Mouse (Mus musculus) liver, embryonic 11.5 days (tissue): Measurements from ENCODE around the gene Sv2a. TPM values are rescaled to one million over a fixed set of nuclear protein-coding genes. Genes with fewer than 3 reads are reported as not detected.

Experiments
- ATAC-seq: fragments of 200-750 bp; cut with Nextera tagmentation; replicated peaks from 2 replicates; pipeline ENCODE4 v1.8.0; 2017; ENCODE audit warnings: moderate number of reproducible peaks, mild to moderate bottlenecking, moderate TSS enrichment, moderate library complexity; ENCODE audit not compliant: low FRiP score
- DNase-seq: peaks from one replicate; pipeline ENCODE4 v3.0.0-alpha.2; 2017; ENCODE audit warnings: low spot score
- H3K27ac ChIP-seq: fragments of 300-500 bp; sonication (generic); 2 replicates; pipeline ENCODE4 v1.5.1; 2014; ENCODE audit warnings: mild to moderate bottlenecking, low read depth, low read length, control low read depth
- H3K27me3 ChIP-seq: fragments of 300-500 bp; sonication (generic); replicated peaks from 2 replicates; pipeline ENCODE4 v1.6.1; 2014; ENCODE audit warnings: low read length, mixed read lengths; ENCODE audit not compliant: control insufficient read depth, insufficient read depth
- H3K36me3 ChIP-seq: fragments of 300-500 bp; sonication (generic); 2 replicates; pipeline ENCODE4 v1.6.1; 2014; ENCODE audit warnings: mild to moderate bottlenecking, low read length, moderate library complexity, mixed read lengths; ENCODE audit not compliant: control insufficient read depth, insufficient read depth
- H3K4me1 ChIP-seq: fragments of 300-500 bp; sonication (generic); replicated peaks from 2 replicates; pipeline ENCODE4 v1.6.1; 2014; ENCODE audit warnings: low read length, mixed read lengths; ENCODE audit not compliant: control insufficient read depth, insufficient read depth
- H3K4me2 ChIP-seq: fragments of 300-500 bp; sonication (generic); 2 replicates; pipeline ENCODE4 v1.6.1; 2014; ENCODE audit warnings: mild to moderate bottlenecking, control low read depth, moderate library complexity
- H3K4me3 ChIP-seq: fragments of 300-500 bp; sonication (generic); 2 replicates; pipeline ENCODE4 v1.5.1; 2014; ENCODE audit warnings: low read depth, low read length, control low read depth
- H3K9ac ChIP-seq: fragments of 300-500 bp; sonication (generic); 2 replicates; pipeline ENCODE4 v1.6.1; 2014; ENCODE audit warnings: low read depth, low read length, control low read depth
- H3K9me3 ChIP-seq: fragments of 300-500 bp; sonication (generic); 2 replicates; pipeline ENCODE4 v1.6.1; 2016; ENCODE audit warnings: low read length, inconsistent platforms, mixed read lengths; ENCODE audit not compliant: control insufficient read depth
- WGBS: fragments of 180-500 bp; shearing (Covaris S2); extraction: QIAGEN DNeasy Blood & Tissue Kit; methylation state at CpG from one replicate; pipeline ENCODE4 v1.1.7; 2014; 5-methylcytosine and 5-hydroxymethylcytosine counted together
- polyA plus RNA-seq: library from polyadenylated mRNA; unstranded; fragments of >200 nt; fragmentation: Nextera tagmentation; extraction: Ambion mirVana; gene quantifications from 2 replicates; pipeline ENCODE4 v1.2.1, GENCODE M21; 2014

The Sv2a gene
- polyA plus RNA-seq, 1 experiment from 2014 or later = 4.3 TPM

GRCm38 (mm10) chr3:96220765-96221639 lies 40.1 kb downstream of the Sv2a start, which contains the start of the genes Hist2h2ac and Hist2h2be:
Gene Hist2h2ac (minus strand): TSS chr3:96220880.
Gene Hist2h2be (plus strand): TSS chr3:96221119.
- no peaks in the 10 kb centered on the region for H3K9me3 ChIP-seq
- under 1% methylated on average over 43 of the region's 43 CpGs for WGBS
- H3K36me3 ChIP-seq = no peaks in the 10 kb centered on the region
- peak within 1 kb of the TSS; percentile 61 for H3K4me3 ChIP-seq
- H3K27me3 ChIP-seq = no peaks in the 10 kb centered on the region
- H3K9ac ChIP-seq = peak within 1 kb of the TSS; percentile 98
- H3K4me1 ChIP-seq = peaks cover 31% of the 10 kb centered on the region
- H3K4me2 ChIP-seq = peak within 1 kb of the TSS; percentile 92
- peak within 1 kb of the TSS; percentile 100 for H3K27ac ChIP-seq
- DNase-seq = peak; percentile 84
- peak; percentile 92 for ATAC-seq

GRCm38 (mm10) chr3:96221640-96222038 lies 40.7 kb downstream of the Sv2a start:
- DNase-seq = peak; percentile 52

DNA sequence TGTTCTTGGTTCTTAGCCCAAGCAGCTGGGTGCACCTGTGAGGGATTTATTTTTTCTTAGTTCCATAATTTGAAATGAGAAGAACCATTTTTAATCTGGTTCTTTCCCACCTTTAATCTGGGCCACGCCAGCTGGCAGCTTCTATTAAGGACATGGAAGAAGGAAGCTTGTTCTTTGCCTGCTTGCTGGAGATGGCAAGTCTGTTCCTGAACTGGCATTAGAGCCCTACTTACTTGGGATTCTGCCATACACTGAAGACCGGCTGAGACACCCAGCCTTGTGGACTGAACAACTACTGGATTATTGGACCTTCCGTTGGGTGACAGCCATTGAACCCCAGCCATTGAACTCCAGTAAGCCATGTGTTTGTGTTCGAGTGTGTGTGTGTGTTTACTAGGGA lies 41.8 kb downstream of the Sv2a start:
- no peaks in the 10 kb centered on the region for H3K27me3 ChIP-seq
- H3K36me3 ChIP-seq = no peaks in the 10 kb centered on the region
- peak overlapping the region; percentile 86 for H3K9ac ChIP-seq
- no peaks in the 10 kb centered on the region for H3K9me3 ChIP-seq
- DNase-seq = no peak
- peaks cover 33% of the 10 kb centered on the region for H3K4me1 ChIP-seq
- WGBS = 88% methylated on average over 4 of the region's 4 CpGs
- no peak for ATAC-seq
- peak overlapping the region; percentile 100; the same call in 1 of the 2 replicates for H3K27ac ChIP-seq
- H3K4me3 ChIP-seq = peak overlapping the region; percentile 61
- H3K4me2 ChIP-seq = peak overlapping the region; percentile 92

More at GRCm38 (mm10) chr3:96221640-96222038, 40.7 kb downstream of the Sv2a start:
- Histone ChIP-seq H3K27ac (peak overlapping the region; percentile 100), H3K4me2 (peak overlapping the region; percentile 92), H3K36me3 (no peaks in the 10 kb centered on the region), H3K9me3 (no peaks in the 10 kb centered on the region), H3K4me3 (peak overlapping the region; percentile 61), H3K27me3 (no peaks in the 10 kb centered on the region), H3K4me1 (peaks cover 33% of the 10 kb centered on the region), H3K9ac (peak overlapping the region; percentile 86)
- no peak for ATAC-seq
- 29% methylated on average over 9 of the region's 9 CpGs for WGBS

GRCm38 (mm10) chr3:96225421-96225820 lies 44.5 kb downstream of the Sv2a start:
- DNase-seq = no peak
- ATAC-seq = no peak
- Histone ChIP-seq H3K36me3 (no peaks in the 10 kb centered on the region), H3K27ac (peak overlapping the region; percentile 4; the same call in 1 of the 2 replicates), H3K4me1 (peaks cover 26% of the 10 kb centered on the region), H3K9ac (peak overlapping the region; percentile 21; the same call in 1 of the 2 replicates), H3K27me3 (no peaks in the 10 kb centered on the region), H3K9me3 (no peaks in the 10 kb centered on the region), H3K4me2 (peak overlapping the region; percentile 43), H3K4me3 (no peak overlapping the region)
- 43% methylated on average over 2 of the region's 2 CpGs for WGBS

GRCm38 (mm10) chr3:96226695-96227648 lies 46.0 kb downstream of the Sv2a start:
- ATAC-seq (no peak; the same call in 1 of the 2 replicates), DNase-seq (no peak)
- no peak overlapping the region for H3K27ac ChIP-seq
- no peak overlapping the region for H3K4me2 ChIP-seq
- H3K4me1 ChIP-seq = peaks cover 26% of the 10 kb centered on the region
- H3K36me3 ChIP-seq = no peaks in the 10 kb centered on the region
- H3K27me3 ChIP-seq = no peaks in the 10 kb centered on the region
- no peak overlapping the region for H3K4me3 ChIP-seq
- H3K9ac ChIP-seq = no peak overlapping the region
- H3K9me3 ChIP-seq = no peaks in the 10 kb centered on the region
- 59% methylated on average over 8 of the region's 8 CpGs for WGBS

GRCm38 (mm10) chr3:96228828-96229227 lies 47.9 kb downstream of the Sv2a start:
- no peak overlapping the region for H3K4me2 ChIP-seq
- no peak overlapping the region for H3K27ac ChIP-seq
- DNase-seq (no peak), ATAC-seq (no peak)
- peaks cover 13% of the 10 kb centered on the region for H3K4me1 ChIP-seq
- no peaks in the 10 kb centered on the region for H3K9me3 ChIP-seq
- H3K4me3 ChIP-seq = no peak overlapping the region
- no peaks in the 10 kb centered on the region for H3K27me3 ChIP-seq
- no peak overlapping the region for H3K9ac ChIP-seq
- no peaks in the 10 kb centered on the region for H3K36me3 ChIP-seq
- 76% methylated on average over 2 of the region's 2 CpGs for WGBS

GRCm38 (mm10) chr3:96230404-96230803 lies 49.5 kb downstream of the Sv2a start:
- WGBS = 52% methylated on average over 2 of the region's 2 CpGs
- no peaks in the 10 kb centered on the region for H3K36me3 ChIP-seq
- DNase-seq (no peak), ATAC-seq (no peak)
- no peak overlapping the region for H3K4me2 ChIP-seq
- no peak overlapping the region for H3K4me3 ChIP-seq
- no peak overlapping the region for H3K9ac ChIP-seq
- no peaks in the 10 kb centered on the region for H3K27me3 ChIP-seq
- H3K27ac ChIP-seq = no peak overlapping the region
- H3K9me3 ChIP-seq = no peaks in the 10 kb centered on the region
- H3K4me1 ChIP-seq = peaks cover 8% of the 10 kb centered on the region
